Mouse (Mus musculus): ENCODE measurements at regions not wholly inside any gene's neighbourhood (a gene's known extent, or its start where the extent isn't known, plus 50 kb on each side); places are given as distances from the start of the nearest gene placed in this dataset.

DNA sequence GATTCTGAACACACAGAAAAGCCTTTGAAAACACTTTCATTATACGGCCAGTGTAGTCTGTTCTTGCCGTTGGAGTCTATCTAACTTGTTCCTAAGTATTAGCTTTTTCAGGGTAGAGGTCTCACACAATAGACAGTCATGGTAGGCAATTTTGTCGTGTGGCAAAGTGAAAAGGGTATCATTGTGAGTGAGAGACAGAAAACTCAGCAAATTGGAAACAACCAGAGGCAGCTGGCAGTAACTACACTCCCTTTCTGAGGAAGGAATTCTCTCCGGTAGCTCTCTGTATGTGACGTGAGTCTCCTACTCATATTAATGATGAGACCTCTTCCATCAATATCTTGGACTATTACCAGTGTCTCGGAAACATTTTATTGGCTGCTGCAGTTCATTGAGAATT lies 413.8 kb upstream of the Hnrnpa3 start:
- TF ChIP-seq MYC (IDR thresholded peaks at IDR 0.05; ENCODE audit: low read depth, low read length) (no peak), USF1 (IDR thresholded peaks at IDR 0.05; ENCODE audit: low read depth, low read length) (no peak), ZKSCAN1 (IDR thresholded peaks at IDR 0.05; ENCODE audit: borderline replicate concordance, low read depth, low read length) (no peak), POLR2AphosphoS2 (IDR thresholded peaks at IDR 0.05; ENCODE audit: low read depth, low read length) (no peak), E2F4 (IDR thresholded peaks at IDR 0.05; ENCODE audit: insufficient replicate concordance, low read depth, low read length) (no peak), RCOR1 (conservative IDR thresholded peaks at IDR 0.05; ENCODE audit: low read depth, low read length) (no peak), TBP (conservative IDR thresholded peaks at IDR 0.05; ENCODE audit: low read depth, low read length) (no peak), USF2 (conservative IDR thresholded peaks at IDR 0.05; ENCODE audit: low read depth, low read length) (no peak), HCFC1 (IDR thresholded peaks at IDR 0.05; ENCODE audit: low read depth, low read length) (no peak), RAD21 (IDR thresholded peaks at IDR 0.05; ENCODE audit: low read depth, low read length) (no peak), MAFK (IDR thresholded peaks at IDR 0.05; ENCODE audit: insufficient replicate concordance, low read length) (no peak), ZC3H11A (IDR thresholded peaks at IDR 0.05; ENCODE audit: low read depth, low read length) (no peak), MXI1 (IDR thresholded peaks at IDR 0.05; ENCODE audit: low read depth, low read length) (no peak), MAZ (IDR thresholded peaks at IDR 0.05; ENCODE audit: low read depth, low read length) (no peak), IRF4 (IDR thresholded peaks at IDR 0.05; ENCODE audit: low read depth, low read length) (no peak), ETS1 (conservative IDR thresholded peaks at IDR 0.05; ENCODE audit: low read depth, low read length) (no peak), EP300 (IDR thresholded peaks at IDR 0.05; ENCODE audit: low read length) (no peak)
- Histone ChIP-seq H3K4me1 (ENCODE audit: control insufficient read depth in 1 of 2, insufficient read depth in 2 of 2) (peaks cover 5 to 9% of the 10 kb centered on the region in 2 experiments; a peak in 2 of 4 replicates), H3K27ac (ENCODE audit: insufficient read depth, low read depth) (no peak overlapping the region), H3K36me3 (replicated peaks in 1 of 2; ENCODE audit: control insufficient read depth in 1 of 2, insufficient read depth in 1 of 2, low read length in 1 of 2) (no peaks in the 10 kb centered on the region), H3K4me3 (replicated peaks in 1 of 3; ENCODE audit: low read depth in 2 of 3, low read length in 2 of 3, poor library complexity in 1 of 3) (no peak overlapping the region), H3K79me2 (replicated peaks; ENCODE audit: control insufficient read depth, extremely low read depth, insufficient read depth, poor library complexity, severe bottlenecking) (no peaks in the 10 kb centered on the region), H3K9me3 (replicated peaks; ENCODE audit: low read length) (no peaks in the 10 kb centered on the region), H3K9ac (ENCODE audit: insufficient read depth, low read depth) (no peak overlapping the region), H3K4me2 (ENCODE audit: insufficient read depth, low read depth, poor library complexity, severe bottlenecking) (no peak overlapping the region), H3K27me3 (replicated peaks) (no peaks in the 10 kb centered on the region)
- in situ Hi-C loops (cut with MboI; ENCODE audit: low pct_ligation_motif_present, low pct_unique_long_range_greater_than_20kb, low sequenced_read_pairs) (no loop called here), dilution Hi-C loops (cut with MboI; ENCODE audit: extremely low pct_ligation_motif_present, extremely low pct_unique_long_range_greater_than_20kb, low sequenced_read_pairs) (no loop called here)
- DNase-seq (ENCODE audit: extremely low read depth): no peak

GRCm38 (mm10) chr2:75245662-75246061 lies 413.4 kb upstream of the Hnrnpa3 start:
- H3K79me2 ChIP-seq (replicated peaks; ENCODE audit: control insufficient read depth, extremely low read depth, insufficient read depth, poor library complexity, severe bottlenecking): no peaks in the 10 kb centered on the region
- H3K9ac ChIP-seq (ENCODE audit: insufficient read depth, low read depth): no peak overlapping the region
- no peaks in the 10 kb centered on the region for H3K27me3 ChIP-seq (replicated peaks)
- H3K27ac ChIP-seq (ENCODE audit: insufficient read depth, low read depth): no peak overlapping the region
- H3K4me1 ChIP-seq (ENCODE audit: control insufficient read depth in 1 of 2, insufficient read depth in 2 of 2): peaks cover 5 to 9% of the 10 kb centered on the region in 2 experiments; a peak in 2 of 4 replicates
- no peak overlapping the region for H3K4me3 ChIP-seq (replicated peaks in 1 of 3; ENCODE audit: low read depth in 2 of 3, low read length in 2 of 3, poor library complexity in 1 of 3)
- TF ChIP-seq POLR2A (IDR thresholded peaks at IDR 0.05; ENCODE audit: low read depth, low read length) (no peak), ZKSCAN1 (IDR thresholded peaks at IDR 0.05; ENCODE audit: borderline replicate concordance, low read depth, low read length) (no peak), MEF2A (IDR thresholded peaks at IDR 0.05; ENCODE audit: borderline replicate concordance, low read depth, low read length) (no peak), HCFC1 (IDR thresholded peaks at IDR 0.05; ENCODE audit: low read depth, low read length) (no peak), E2F4 (IDR thresholded peaks at IDR 0.05; ENCODE audit: insufficient replicate concordance, low read depth, low read length) (no peak), ELF1 (IDR thresholded peaks at IDR 0.05; ENCODE audit: low read depth, low read length) (no peak), KAT2A (IDR thresholded peaks at IDR 0.05; ENCODE audit: insufficient replicate concordance, low read length) (no peak), USF2 (conservative IDR thresholded peaks at IDR 0.05; ENCODE audit: low read depth, low read length) (no peak), BHLHE40 (IDR thresholded peaks at IDR 0.05; ENCODE audit: low read depth, low read length) (no peak), TBP (conservative IDR thresholded peaks at IDR 0.05; ENCODE audit: low read depth, low read length) (no peak), UBTF (IDR thresholded peaks at IDR 0.05; ENCODE audit: low read depth, low read length) (no peak), JUN (IDR thresholded peaks at IDR 0.05; ENCODE audit: insufficient read depth, low read depth, low read length) (no peak), RAD21 (IDR thresholded peaks at IDR 0.05; ENCODE audit: low read depth, low read length) (no peak), CHD2 (IDR thresholded peaks at IDR 0.05; ENCODE audit: low read length) (no peak), MAX (IDR thresholded peaks at IDR 0.05; ENCODE audit: low read length) (no peak), MXI1 (IDR thresholded peaks at IDR 0.05; ENCODE audit: low read depth, low read length) (no peak), SMC3 (IDR thresholded peaks at IDR 0.05; ENCODE audit: low read depth, low read length) (no peak), SIN3A (IDR thresholded peaks at IDR 0.05; ENCODE audit: low read length) (no peak)
- H3K36me3 ChIP-seq (replicated peaks in 1 of 2; ENCODE audit: control insufficient read depth in 1 of 2, insufficient read depth in 1 of 2, low read length in 1 of 2): no peaks in the 10 kb centered on the region
- H3K4me2 ChIP-seq (ENCODE audit: insufficient read depth, low read depth, poor library complexity, severe bottlenecking): no peak overlapping the region
- in situ Hi-C loops (cut with MboI; ENCODE audit: low pct_ligation_motif_present, low pct_unique_long_range_greater_than_20kb, low sequenced_read_pairs): no loop called here
- dilution Hi-C loops (cut with MboI; ENCODE audit: extremely low pct_ligation_motif_present, extremely low pct_unique_long_range_greater_than_20kb, low sequenced_read_pairs): no loop called here
- DNase-seq (ENCODE audit: extremely low read depth): no peak
- no peaks in the 10 kb centered on the region for H3K9me3 ChIP-seq (replicated peaks; ENCODE audit: low read length)
